Mouse (Mus musculus): ENCODE measurements at regions not wholly inside any gene's neighbourhood (a gene's known extent, or its start where the extent isn't known, plus 50 kb on each side); places are given as distances from the start of the nearest gene placed in this dataset.

DNA sequence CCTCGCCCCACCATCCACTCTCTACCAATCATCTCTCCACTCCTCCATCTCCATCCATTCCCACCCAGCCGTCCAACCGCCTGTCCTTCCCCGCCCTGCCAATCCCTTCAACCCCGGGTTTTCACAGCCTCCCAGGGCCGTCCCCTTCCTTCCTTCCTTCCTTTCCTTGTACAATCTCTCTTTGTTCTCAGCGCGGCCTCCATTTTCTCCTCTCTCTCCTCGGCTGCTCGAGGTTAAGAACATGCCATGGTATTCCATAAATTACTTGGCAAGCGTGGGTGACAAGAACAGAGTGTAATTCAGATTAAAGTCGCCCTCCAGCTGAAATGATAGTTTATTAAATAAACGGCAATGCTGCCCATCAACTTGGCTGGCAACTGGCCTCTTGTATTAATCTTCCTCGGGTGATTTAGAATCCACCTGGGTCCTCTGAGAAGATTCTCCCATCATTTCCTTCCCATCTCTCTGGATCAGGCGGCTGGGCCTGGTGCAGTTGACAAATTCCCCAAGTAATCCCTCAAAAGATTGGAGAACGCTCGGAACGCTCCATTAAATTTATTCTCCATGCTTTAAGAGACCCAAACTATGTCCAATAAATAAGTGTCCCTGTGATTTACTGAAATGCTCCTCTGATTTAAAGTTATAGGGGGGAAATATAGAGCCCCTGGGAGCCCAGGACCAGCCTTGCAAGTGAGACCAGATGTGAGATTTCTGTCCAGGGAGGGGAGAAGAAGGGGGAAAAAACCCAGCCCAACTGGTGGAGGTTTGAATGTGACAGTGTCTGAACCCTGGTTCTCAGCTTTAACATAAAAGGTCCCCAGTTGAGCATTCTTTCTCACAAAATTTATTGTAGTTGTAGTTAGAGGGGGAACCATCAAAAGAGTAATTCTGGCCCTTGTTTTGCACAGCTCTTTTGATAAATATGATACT, 125.0 kb upstream of the Zfp703 start:
- no peak for TF ChIP-seq ZKSCAN1 (IDR thresholded peaks at IDR 0.05; ENCODE audit: borderline replicate concordance, low read depth, low read length)
- TF ChIP-seq EP300 (IDR thresholded peaks at IDR 0.05; ENCODE audit: low read length): no peak
- TF ChIP-seq ELF1 (IDR thresholded peaks at IDR 0.05; ENCODE audit: low read depth, low read length): no peak
- no peak for TF ChIP-seq CTCF (conservative IDR thresholded peaks at IDR 0.05 in 1 of 2, IDR thresholded peaks at IDR 0.05 in 1 of 2; ENCODE audit: low read depth in 2 of 2, low read length in 2 of 2)
- TF ChIP-seq ZMIZ1 (IDR thresholded peaks at IDR 0.05; ENCODE audit: low read depth, low read length): no peak
- no peak for TF ChIP-seq NRF1 (IDR thresholded peaks at IDR 0.05; ENCODE audit: low read depth, low read length)
- TF ChIP-seq POLR2A (IDR thresholded peaks at IDR 0.05; ENCODE audit: low read depth, low read length): no peak
- TF ChIP-seq CHD2 (IDR thresholded peaks at IDR 0.05; ENCODE audit: low read length): no peak
- TF ChIP-seq E2F4 (IDR thresholded peaks at IDR 0.05; ENCODE audit: insufficient replicate concordance, low read depth, low read length): no peak
- no peak for TF ChIP-seq USF2 (conservative IDR thresholded peaks at IDR 0.05; ENCODE audit: low read depth, low read length)
- TF ChIP-seq HCFC1 (IDR thresholded peaks at IDR 0.05; ENCODE audit: low read depth, low read length): no peak
- TF ChIP-seq MXI1 (IDR thresholded peaks at IDR 0.05; ENCODE audit: low read depth, low read length): no peak
- TF ChIP-seq SMC3 (IDR thresholded peaks at IDR 0.05; ENCODE audit: low read depth, low read length): no peak
- TF ChIP-seq JUN (IDR thresholded peaks at IDR 0.05; ENCODE audit: insufficient read depth, low read depth, low read length): no peak
